Mouse (Mus musculus) kidney, embryonic 14.5 days (tissue): ENCODE measurements at regions not wholly inside any gene's neighbourhood (a gene's known extent, or its start where the extent isn't known, plus 50 kb on each side); places are given as distances from the start of the nearest gene placed in this dataset. TPM values are rescaled to one million over a fixed set of nuclear protein-coding genes. Genes with fewer than 3 reads are reported as not detected.
A peak's percentile ranks its signal among the peaks of the same experiment; 100 is the strongest.

Experiments
- ATAC-seq: fragments of 200-750 bp; cut with Nextera tagmentation; 2 replicates; pipeline ENCODE4 v1.8.0; 2017; ENCODE audit warnings: moderate number of reproducible peaks, mild to moderate bottlenecking, moderate TSS enrichment, moderate library complexity; ENCODE audit not compliant: low FRiP score, low TSS enrichment
- H3K27ac ChIP-seq: fragments of 300-500 bp; sonication (generic); 2 replicates; pipeline ENCODE4 v1.5.1; 2014; ENCODE audit warnings: low read depth, mild to moderate bottlenecking, low read length, moderate library complexity, mixed read lengths
- H3K27me3 ChIP-seq: fragments of 300-500 bp; sonication (generic); 2 replicates; pipeline ENCODE4 v1.6.1; 2014; ENCODE audit warnings: mild to moderate bottlenecking, low read length; ENCODE audit not compliant: control insufficient read depth, insufficient read depth
- H3K36me3 ChIP-seq: fragments of 300-500 bp; sonication (generic); 2 replicates; pipeline ENCODE4 v1.6.1; 2014; ENCODE audit warnings: low read length, mixed read lengths; ENCODE audit not compliant: control insufficient read depth, insufficient read depth
- H3K4me1 ChIP-seq: fragments of 300-500 bp; sonication (generic); 2 replicates; pipeline ENCODE4 v1.6.1; 2014; ENCODE audit warnings: low read length, mixed read lengths; ENCODE audit not compliant: control insufficient read depth, insufficient read depth
- H3K4me2 ChIP-seq: fragments of 300-500 bp; sonication (generic); replicated peaks from 2 replicates; pipeline ENCODE4 v1.6.1; 2014; ENCODE audit warnings: low read depth, mild to moderate bottlenecking, low read length
- H3K4me3 ChIP-seq: fragments of 300-500 bp; sonication (generic); 2 replicates; pipeline ENCODE4 v1.5.1; 2014; ENCODE audit warnings: mild to moderate bottlenecking, low read length
- H3K9ac ChIP-seq: fragments of 300-500 bp; sonication (generic); 2 replicates; pipeline ENCODE4 v1.6.1; 2014; ENCODE audit warnings: low read depth, mild to moderate bottlenecking, low read length, moderate library complexity
- H3K9me3 ChIP-seq: fragments of 300-500 bp; sonication (generic); 2 replicates; pipeline ENCODE4 v1.6.1; 2016; ENCODE audit warnings: low read length; ENCODE audit not compliant: control insufficient read depth
- WGBS: fragments of 180-500 bp; shearing (Covaris S2); extraction: QIAGEN DNeasy Blood & Tissue Kit; methylation state at CpG from one replicate; pipeline ENCODE4 v1.1.7; 2014; 5-methylcytosine and 5-hydroxymethylcytosine counted together
- microRNA-seq: library from miRNA; unstranded; fragments of <30 nt; microRNA quantifications from one replicate; pipeline ENCODE4, GENCODE M21; 2016

DNA sequence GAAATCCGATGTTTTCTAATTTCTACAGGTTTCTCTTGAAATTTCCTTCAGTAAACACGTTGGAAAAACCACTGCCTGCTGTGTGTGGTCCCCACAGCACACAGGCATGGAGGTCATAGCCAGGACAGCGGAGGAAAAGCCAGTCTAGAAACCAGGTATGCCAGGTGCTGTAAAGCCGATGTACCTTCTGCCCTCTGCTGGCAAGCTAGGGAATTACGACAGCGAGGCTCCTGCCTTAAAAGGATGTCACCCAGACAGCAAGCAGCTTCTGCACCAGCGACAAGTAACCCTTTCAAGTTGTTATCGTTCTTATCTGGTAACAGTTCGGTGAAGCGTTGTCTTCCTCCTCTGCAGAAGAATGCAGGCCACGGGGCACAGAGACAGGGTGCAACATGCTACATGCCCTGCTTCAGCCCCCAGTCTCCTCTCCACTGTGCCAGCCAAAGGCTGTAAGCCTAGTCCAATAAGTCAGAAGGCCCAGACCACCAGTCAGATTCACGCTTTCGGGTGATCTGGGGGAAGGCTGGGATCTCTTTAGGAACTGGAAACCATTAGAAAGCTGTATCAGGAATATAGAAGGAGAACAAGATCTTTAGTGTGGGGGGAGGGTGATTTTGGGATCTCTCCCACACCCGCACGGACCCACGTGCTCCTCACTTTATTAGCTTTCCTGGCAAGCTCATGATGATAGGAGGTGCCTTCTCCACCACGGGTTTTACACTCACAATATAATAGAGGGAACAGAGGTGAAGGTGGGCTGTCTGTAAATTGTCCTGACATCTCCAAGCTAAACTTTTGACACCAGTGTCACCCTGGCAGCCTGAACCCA lies 79.9 kb upstream of the Elac2 start:
- peaks cover 8% of the 10 kb centered on the region for H3K4me1 ChIP-seq
- H3K9ac ChIP-seq, result no peak overlapping the region
- H3K9me3 ChIP-seq, result no peaks in the 10 kb centered on the region
- WGBS, result 11% methylated on average over 17 of the region's 17 CpGs
- H3K36me3 ChIP-seq, result no peaks in the 10 kb centered on the region
- H3K27ac ChIP-seq, result no peak overlapping the region
- no peak overlapping the region for H3K4me3 ChIP-seq
- H3K4me2 ChIP-seq, result no peak overlapping the region; the same call in 1 of the 2 replicates
- peaks cover 9% of the 10 kb centered on the region; the same call in 1 of the 2 replicates for H3K27me3 ChIP-seq
- 0 out of 2 replicates have a peak, but pooled peaks have one; percentile 57 for ATAC-seq

DNA sequence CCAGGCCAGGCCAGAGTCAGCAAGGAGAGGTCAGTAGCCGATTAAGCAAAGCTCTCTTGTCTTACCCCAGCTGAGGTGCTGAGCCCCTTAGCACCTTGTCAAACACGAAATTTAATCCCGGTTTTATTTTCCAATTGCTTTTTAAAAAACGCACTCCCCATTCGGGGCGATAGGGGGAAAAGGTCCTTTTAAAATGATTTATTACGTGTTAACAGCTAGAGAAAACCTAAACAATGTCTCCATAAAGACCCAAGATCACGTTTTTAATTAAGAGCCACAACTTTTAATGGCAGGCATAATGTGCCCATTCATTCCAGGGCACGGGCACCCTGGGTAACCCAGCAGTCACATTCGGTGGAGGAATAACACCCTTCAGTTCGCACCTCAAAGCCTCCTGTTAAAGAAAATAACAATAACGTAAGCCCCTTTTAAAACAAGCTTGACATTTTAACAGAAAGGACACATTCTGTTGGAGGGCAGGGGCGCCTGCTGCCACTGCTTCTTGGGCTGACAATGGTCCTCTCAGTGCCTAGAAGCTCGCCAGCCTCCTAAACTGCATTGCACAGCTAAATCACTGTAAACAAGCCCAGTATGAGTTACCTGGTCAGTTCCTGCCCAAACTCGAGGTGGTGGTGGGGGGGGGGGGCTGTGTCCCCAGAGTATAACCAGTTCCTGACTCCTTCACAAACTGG lies 79.1 kb upstream of the Elac2 start:
- H3K4me1 ChIP-seq, result peaks cover 8% of the 10 kb centered on the region
- no peaks in the 10 kb centered on the region for H3K36me3 ChIP-seq
- no peaks in the 10 kb centered on the region for H3K9me3 ChIP-seq
- no peak overlapping the region for H3K9ac ChIP-seq
- no peak for ATAC-seq
- H3K4me3 ChIP-seq, result no peak overlapping the region
- peaks cover 9% of the 10 kb centered on the region; the same call in 1 of the 2 replicates for H3K27me3 ChIP-seq
- no peak overlapping the region for H3K27ac ChIP-seq
- WGBS, result 16% methylated on average over 15 of the region's 15 CpGs
- H3K4me2 ChIP-seq, result no peak overlapping the region

DNA sequence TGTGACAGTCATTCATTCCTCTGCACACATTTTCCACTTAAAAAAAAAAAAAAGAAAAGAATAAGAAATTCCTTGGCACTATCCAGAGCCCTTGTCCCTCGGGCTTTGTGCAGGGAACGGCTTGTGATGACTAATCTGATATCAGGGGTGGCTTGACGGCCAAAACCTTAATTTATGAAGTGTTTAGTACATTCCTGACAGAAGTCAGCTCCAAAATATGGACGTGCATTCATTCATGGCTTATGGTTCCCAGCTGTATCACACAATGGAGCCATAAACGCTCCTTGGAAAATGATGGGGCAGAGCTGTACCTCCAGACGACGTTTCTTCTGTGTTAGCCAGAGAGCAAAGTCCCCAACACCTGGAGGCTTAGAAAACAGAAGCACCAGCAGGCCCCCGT lies 62.1 kb upstream of the Elac2 start:
- Histone ChIP-seq H3K27me3 (no peaks in the 10 kb centered on the region), H3K27ac (no peak overlapping the region), H3K36me3 (no peaks in the 10 kb centered on the region), H3K4me3 (no peak overlapping the region), H3K4me1 (no peaks in the 10 kb centered on the region), H3K9me3 (no peaks in the 10 kb centered on the region), H3K9ac (no peak overlapping the region), H3K4me2 (no peak overlapping the region)
- WGBS, result 42% methylated on average over 8 of the region's 8 CpGs
- ATAC-seq, result no peak

DNA sequence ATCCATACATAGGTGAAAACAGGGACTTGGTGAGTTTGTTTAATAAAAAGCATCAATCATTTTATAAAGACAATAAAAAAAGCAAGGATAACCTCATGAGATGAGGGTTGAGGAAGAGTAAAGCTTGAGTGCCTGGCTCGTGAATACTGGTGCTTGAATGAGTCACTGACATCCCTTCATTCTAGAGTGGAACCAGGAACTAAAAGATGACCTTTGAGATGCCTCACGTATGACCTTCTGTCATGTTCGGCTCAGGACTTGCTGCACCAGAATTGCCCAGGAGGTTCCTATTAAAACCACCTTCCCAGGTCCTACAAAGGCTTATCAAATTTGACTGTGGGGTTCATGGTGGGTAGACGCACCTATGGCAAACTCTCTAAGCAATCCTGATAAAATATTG lies 61.5 kb upstream of the Elac2 start:
- no peak for ATAC-seq
- Histone ChIP-seq H3K9me3 (no peaks in the 10 kb centered on the region), H3K27me3 (no peaks in the 10 kb centered on the region), H3K9ac (no peak overlapping the region), H3K4me3 (no peak overlapping the region), H3K36me3 (no peaks in the 10 kb centered on the region), H3K27ac (no peak overlapping the region), H3K4me1 (no peaks in the 10 kb centered on the region), H3K4me2 (no peak overlapping the region)
- WGBS, result 86% methylated on average over 4 of the region's 4 CpGs

DNA sequence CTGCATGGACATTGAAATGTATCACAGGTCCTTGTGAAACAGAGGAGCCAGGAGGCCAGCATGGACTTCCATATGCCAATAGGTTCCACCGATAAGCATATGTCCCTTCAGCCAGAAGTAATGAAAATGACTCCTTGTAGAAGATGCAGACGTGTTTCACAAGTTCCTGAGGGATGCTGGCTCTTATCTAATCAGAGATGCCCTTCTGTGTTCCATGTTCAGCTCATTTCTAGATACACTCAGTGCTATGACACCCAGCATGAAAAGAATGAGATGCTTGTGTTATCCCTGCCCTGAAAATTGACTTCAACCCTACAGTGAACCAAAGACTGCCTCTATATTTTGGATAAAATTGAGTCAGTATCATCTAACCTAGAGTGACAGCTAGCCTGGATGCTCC lies 53.8 kb upstream of the Elac2 start:
- WGBS, result 76% methylated on average over 2 of the region's 2 CpGs
- H3K36me3 ChIP-seq, result no peaks in the 10 kb centered on the region
- no peaks in the 10 kb centered on the region for H3K4me1 ChIP-seq
- H3K27ac ChIP-seq, result no peak overlapping the region
- no peaks in the 10 kb centered on the region for H3K9me3 ChIP-seq
- H3K4me3 ChIP-seq, result no peak overlapping the region
- no peak overlapping the region for H3K4me2 ChIP-seq
- no peak for ATAC-seq
- H3K9ac ChIP-seq, result no peak overlapping the region
- no peaks in the 10 kb centered on the region for H3K27me3 ChIP-seq

DNA sequence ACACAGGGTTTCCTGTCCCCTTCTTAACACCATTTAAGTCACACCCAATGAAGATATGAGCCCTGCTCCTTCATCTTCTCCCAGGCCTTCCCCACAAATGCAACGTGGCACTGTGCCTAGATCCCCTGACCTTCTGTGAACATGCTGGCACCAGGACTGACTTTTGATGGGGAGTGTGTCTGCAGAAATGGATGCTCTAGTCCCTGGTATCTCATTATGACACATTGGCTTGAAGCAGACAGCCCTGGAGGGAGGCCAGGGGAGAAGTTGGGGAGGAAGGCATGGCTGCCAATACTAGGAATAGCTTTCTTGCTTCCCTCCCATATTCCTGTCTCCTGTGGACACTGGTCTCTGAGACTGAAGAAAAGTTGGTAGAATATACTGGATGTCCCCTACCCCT lies 52.9 kb upstream of the Elac2 start:
- H3K4me2 ChIP-seq, result no peak overlapping the region
- H3K27ac ChIP-seq, result no peak overlapping the region
- WGBS, result 88% methylated on average over 1 of the region's 1 CpGs
- no peak for ATAC-seq
- no peaks in the 10 kb centered on the region for H3K36me3 ChIP-seq
- no peak overlapping the region for H3K4me3 ChIP-seq
- H3K9ac ChIP-seq, result no peak overlapping the region
- no peaks in the 10 kb centered on the region for H3K4me1 ChIP-seq
- no peaks in the 10 kb centered on the region for H3K9me3 ChIP-seq
- H3K27me3 ChIP-seq, result no peaks in the 10 kb centered on the region

Small RNA genes lying in the stretch of these regions (microRNA-seq; reads per million reads assigned to microRNA genes)
- not detected for gene Gm24275
